Mouse (Mus musculus) heart, adult 2 months (tissue): ENCODE results near the gene Lrsam1.

Experiments used
- CTCF ChIP-seq: fragments of 200-600 bp; IDR thresholded peaks from 2 replicates; pipeline ENCODE4 v1.8.1; 2022; ENCODE audit warnings: antibody characterized with exemption, mild to moderate bottlenecking, moderate library complexity
- EP300 ChIP-seq: fragments of 200-500 bp; IDR thresholded peaks from 2 replicates; pipeline ENCODE4 v1.6.1; 2011; ENCODE audit warnings: low read depth, low read length, control low read depth; ENCODE audit not compliant: insufficient read depth
- POLR2A ChIP-seq: fragments of 200-500 bp; IDR thresholded peaks from 2 replicates; pipeline ENCODE4 v1.6.1; 2011; ENCODE audit warnings: mild to moderate bottlenecking, low read depth, low read length, control low read depth; ENCODE audit not compliant: insufficient read depth

GRCm38 (mm10) chr2:32888029-32888428, 73.4 kb downstream of the Lrsam1 start:
- TF ChIP-seq CTCF (no peak), EP300 (no peak), POLR2A (no peak)
